Comparison of ENCODE assay signal across 23 mouse cellular contexts in the genomic region with DNA sequence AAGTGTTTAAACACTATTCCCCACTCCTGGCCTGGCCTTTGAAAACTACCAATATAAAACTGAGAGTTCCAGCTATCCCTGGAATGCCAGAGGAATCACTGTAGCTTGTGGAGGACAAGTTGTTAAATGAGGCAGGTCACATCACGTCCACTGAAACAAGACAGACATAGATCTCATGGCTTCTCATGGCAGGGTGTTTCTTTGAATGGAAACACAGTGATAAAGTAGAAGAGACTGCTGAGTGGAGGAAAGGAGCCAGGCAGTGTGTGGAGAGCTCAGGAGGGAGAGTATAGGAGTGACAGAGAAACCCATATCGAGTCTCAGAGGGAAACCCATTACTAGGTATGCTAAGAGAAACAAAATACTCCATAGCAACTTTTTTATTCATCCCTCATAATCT. TPM values are rescaled to one million over a fixed set of nuclear protein-coding genes. Genes with fewer than 3 reads are reported as not detected.
DNase-seq lines count a peak whose midpoint lies in the region; ATAC-seq and TF ChIP-seq lines count a peak whose summit lies in the region.
"Had no signal": no experiment of that assay in that cellular context is flagged by ENCODE, and none has a peak within 500 bp of the region (broad histone marks: within the 10 kb centered on the region; RNA-seq: fewer than 3 reads in every experiment).

No protein-coding gene starts in this region.

- TF ChIP-seq EP300 in heart, adult 2 months (IDR thresholded peaks at IDR 0.05; ENCODE audit: insufficient read depth, low read depth, low read length) = no peak

- H3K27me3 ChIP-seq in heart, embryonic 12.5 days (replicated peaks) = no peaks in the 10 kb centered on the region
- no peaks in the 10 kb centered on the region for H3K27me3 ChIP-seq in heart, embryonic 15.5 days
- H3K27me3 ChIP-seq in heart, adult 2 months (ENCODE audit: control insufficient read depth, insufficient read depth, low read length) = no peaks in the 10 kb centered on the region
- no peaks in the 10 kb centered on the region for H3K27me3 ChIP-seq in kidney, adult 2 months (replicated peaks; ENCODE audit: control insufficient read depth, insufficient read depth, low read length)
- H3K27me3 ChIP-seq: embryonic facial prominence, embryonic 12.5 days; embryonic facial prominence, embryonic 15.5 days; hindbrain, embryonic 13.5 days; intestine, embryonic 15.5 days had no signal

- peaks cover 3% of the 10 kb centered on the region; the same call in 1 of the 2 replicates for H3K4me1 ChIP-seq in heart, embryonic 12.5 days (replicated peaks)
- no peaks in the 10 kb centered on the region; the same call in 1 of the 2 replicates for H3K4me1 ChIP-seq in heart, embryonic 15.5 days (replicated peaks)
- no peaks in the 10 kb centered on the region for H3K4me1 ChIP-seq in heart, adult 2 months (ENCODE audit: control insufficient read depth, insufficient read depth, low read length)
- peaks cover 4% of the 10 kb centered on the region; the same call in 1 of the 2 replicates for H3K4me1 ChIP-seq in kidney, adult 2 months (ENCODE audit: control insufficient read depth, insufficient read depth, low read length)
- H3K4me1 ChIP-seq: embryonic facial prominence, embryonic 12.5 days; embryonic facial prominence, embryonic 15.5 days; hindbrain, embryonic 10.5 days; hindbrain, embryonic 13.5 days; intestine, embryonic 15.5 days had no signal

- H3K36me3 ChIP-seq in heart, embryonic 12.5 days = no peaks in the 10 kb centered on the region
- H3K36me3 ChIP-seq in heart, embryonic 15.5 days = no peaks in the 10 kb centered on the region
- no peaks in the 10 kb centered on the region for H3K36me3 ChIP-seq in heart, adult 2 months (ENCODE audit: control insufficient read depth, insufficient read depth, low read length)
- H3K36me3 ChIP-seq in kidney, adult 2 months (ENCODE audit: control insufficient read depth, insufficient read depth, low read length) = no peaks in the 10 kb centered on the region
- H3K36me3 ChIP-seq: embryonic facial prominence, embryonic 12.5 days; embryonic facial prominence, embryonic 15.5 days; hindbrain, embryonic 10.5 days; hindbrain, embryonic 13.5 days; intestine, embryonic 15.5 days had no signal

- intact Hi-C loops in heart, postnatal 25 days (cut with DNase I) = no loop called here
- intact Hi-C loops in heart, adult 2 months (cut with DNase I) = no loop called here

- no peaks in the 10 kb centered on the region for H3K79me2 ChIP-seq in heart, adult 2 months (replicated peaks; ENCODE audit: control insufficient read depth, insufficient read depth, low read length)

- ATAC-seq in heart, embryonic 12.5 days (ENCODE audit: insufficient number of reproducible peaks, low FRiP score) = 0 out of 2 replicates have a peak, but pooled peaks have one; percentile 66
- peak; percentile 85 for ATAC-seq in heart, embryonic 15.5 days (replicated peaks; ENCODE audit: insufficient number of reproducible peaks, insufficient read depth, low FRiP score, low read depth)
- ATAC-seq: CD4-positive, CD25-positive, alpha-beta regulatory T cell, adult 4 months; forebrain, embryonic 14.5 days; forebrain, postnatal 0 days; hindbrain, embryonic 16.5 days; intestine, embryonic 15.5 days had no signal

- no peak overlapping the region for H3K4me3 ChIP-seq in heart, embryonic 12.5 days
- no peak overlapping the region for H3K4me3 ChIP-seq in heart, embryonic 15.5 days
- H3K4me3 ChIP-seq in heart, adult 2 months = no peak overlapping the region
- H3K4me3 ChIP-seq in kidney, adult 2 months (ENCODE audit: insufficient read depth, low read depth, low read length) = no peak overlapping the region
- H3K4me3 ChIP-seq: embryonic facial prominence, embryonic 12.5 days; embryonic facial prominence, embryonic 15.5 days; gastrocnemius, adult 2 months; hindbrain, embryonic 10.5 days; hindbrain, embryonic 13.5 days; intestine, embryonic 15.5 days had no signal

- 0 out of 2 replicates have a peak, but pooled peaks cover 4% of the 10 kb centered on the region for H3K9me3 ChIP-seq in heart, embryonic 12.5 days (replicated peaks)
- no peaks in the 10 kb centered on the region for H3K9me3 ChIP-seq in heart, embryonic 15.5 days (replicated peaks)
- H3K9me3 ChIP-seq: embryonic facial prominence, embryonic 12.5 days; embryonic facial prominence, embryonic 15.5 days; hindbrain, embryonic 13.5 days; intestine, embryonic 15.5 days had no signal

- peak overlapping the region; percentile 60; the same call in 1 of the 2 replicates for H3K27ac ChIP-seq in heart, embryonic 12.5 days (ENCODE audit: poor library complexity, severe bottlenecking)
- H3K27ac ChIP-seq in heart, embryonic 15.5 days = peak overlapping the region; percentile 88
- H3K27ac ChIP-seq in heart, adult 2 months = no peak overlapping the region
- peak overlapping the region; percentile 2; the same call in 1 of the 2 replicates for H3K27ac ChIP-seq in kidney, adult 2 months (ENCODE audit: insufficient read depth, low read depth, low read length)
- H3K27ac ChIP-seq: embryonic facial prominence, embryonic 12.5 days; embryonic facial prominence, embryonic 15.5 days; gastrocnemius, adult 2 months; hindbrain, embryonic 10.5 days; hindbrain, embryonic 13.5 days; intestine, embryonic 15.5 days had no signal

- TF ChIP-seq POLR2A in heart, adult 2 months (IDR thresholded peaks at IDR 0.05; ENCODE audit: insufficient read depth, low read depth, low read length) = no peak
- TF ChIP-seq POLR2A in kidney, adult 2 months (IDR thresholded peaks at IDR 0.05; ENCODE audit: low read depth, low read length) = no peak

- 23% methylated on average over 2 of the region's 2 CpGs for WGBS in heart, embryonic 12.5 days
- WGBS in heart, embryonic 15.5 days = 21% methylated on average over 2 of the region's 2 CpGs
- 34% methylated on average over 2 of the region's 2 CpGs for WGBS in heart, adult 2 months
- 41% methylated on average over 2 of the region's 2 CpGs for WGBS in kidney, adult 2 months

- no peak overlapping the region for H3K4me2 ChIP-seq in heart, embryonic 12.5 days
- peak overlapping the region; percentile 21; the same call in 1 of the 2 replicates for H3K4me2 ChIP-seq in heart, embryonic 15.5 days
- H3K4me2 ChIP-seq: embryonic facial prominence, embryonic 12.5 days; embryonic facial prominence, embryonic 15.5 days; hindbrain, embryonic 13.5 days; intestine, embryonic 15.5 days had no signal

- no peak for TF ChIP-seq CTCF in heart, adult 2 months (IDR thresholded peaks at IDR 0.05)
- no peak for TF ChIP-seq CTCF in kidney, adult 2 months (conservative IDR thresholded peaks at IDR 0.05; ENCODE audit: insufficient read depth, insufficient read length, low read depth, low read length)

- no peak overlapping the region for H3K9ac ChIP-seq in heart, embryonic 12.5 days
- no peak overlapping the region for H3K9ac ChIP-seq in heart, embryonic 15.5 days
- H3K9ac ChIP-seq in heart, adult 2 months (ENCODE audit: low read depth, low read length) = no peak overlapping the region
- H3K9ac ChIP-seq: embryonic facial prominence, embryonic 12.5 days; embryonic facial prominence, embryonic 15.5 days; forebrain, postnatal 0 days; hindbrain, embryonic 13.5 days; intestine, embryonic 15.5 days had no signal

- no peak for DNase-seq in heart, postnatal 25 days (ENCODE audit: low spot score)
- no peak for DNase-seq in heart, adult 2 months
- DNase-seq in kidney, adult 2 months = no peak
- DNase-seq in kidney, postnatal 4 days = no peak
- DNase-seq: adrenal gland, adult 2 months; adrenal gland, postnatal 14 days; cerebellum, adult 11 months; cerebellum, adult 2 months; cerebellum, adult 9-11 months; cerebellum, postnatal 25 days; forebrain, postnatal 0 days; gastrocnemius, adult 2 months; gastrocnemius, postnatal 14 days had no signal

RNA-seq across cellular contexts. Expression of a gene that starts 2.3 kb away (rescaled TPM):
- polyA plus RNA-seq in heart, embryonic 12.5 days (2016; fragmentation: Nextera tagmentation; extraction: Ambion mirVana) = 0.05 TPM in 1 of 2 replicates, not detected in the other
- total RNA-seq in heart, postnatal 25 days (2021) = under 1 TPM; 0.03 to 0.06 TPM
- polyA plus RNA-seq in heart, embryonic 15.5 days (2015; fragmentation: Nextera tagmentation; extraction: Ambion mirVana) = 0.09 TPM in 2 replicates
- under 1 TPM; 0.03 to 0.05 TPM for total RNA-seq in heart, adult 2 months (2021)
- polyA plus RNA-seq in heart, adult 2 months (2012; rRNA removed) = 0.03 and 0.18 TPM in 2 replicates
- 0.10 and 0.19 TPM in 2 replicates for polyA plus RNA-seq in kidney, adult 2 months (2012; rRNA removed)
- total RNA-seq: adrenal gland, postnatal 14 days; gastrocnemius, adult 2 months; gastrocnemius, postnatal 14 days had no signal
- polyA plus RNA-seq: adrenal gland, adult 2 months; embryonic facial prominence, embryonic 12.5 days had no signal

RNA-seq across cellular contexts. Expression of a gene that starts 21.0 kb away (rescaled TPM):
- 9.4 and 10.4 TPM in 2 replicates for polyA plus RNA-seq in heart, embryonic 12.5 days (2016; fragmentation: Nextera tagmentation; extraction: Ambion mirVana)
- total RNA-seq in heart, postnatal 25 days (2021) = 1 to 10 TPM; 4.5 to 4.6 TPM
- 7.1 and 8.0 TPM in 2 replicates for polyA plus RNA-seq in heart, embryonic 15.5 days (2015; fragmentation: Nextera tagmentation; extraction: Ambion mirVana)
- total RNA-seq in heart, adult 2 months (2021) = 1 to 10 TPM; 5.2 to 5.6 TPM
- 2.1 and 3.4 TPM in 2 replicates for polyA plus RNA-seq in heart, adult 2 months (2012; rRNA removed)
- 3.9 and 4.8 TPM in 2 replicates for polyA plus RNA-seq in kidney, adult 2 months (2012; rRNA removed)

RNA-seq across cellular contexts. Expression of a gene that starts 52.9 kb away (rescaled TPM):
- 466 and 469 TPM in 2 replicates for polyA plus RNA-seq in heart, embryonic 12.5 days (2016; fragmentation: Nextera tagmentation; extraction: Ambion mirVana)
- 10 to 100 TPM; 72.4 to 77.6 TPM for total RNA-seq in heart, postnatal 25 days (2021)
- polyA plus RNA-seq in heart, embryonic 15.5 days (2015; fragmentation: Nextera tagmentation; extraction: Ambion mirVana) = 391 and 431 TPM in 2 replicates
- 10 to 100 TPM; 73.1 to 73.2 TPM for total RNA-seq in heart, adult 2 months (2021)
- 55.7 and 62.2 TPM in 2 replicates for polyA plus RNA-seq in heart, adult 2 months (2012; rRNA removed)
- 96.1 and 120 TPM in 2 replicates for polyA plus RNA-seq in kidney, adult 2 months (2012; rRNA removed)
